Mouse (Mus musculus) heart, postnatal 14 days (tissue): Measurements from ENCODE around the gene Pom121l2. TPM values are rescaled to one million over a fixed set of nuclear protein-coding genes. Genes with fewer than 3 reads are reported as not detected.

ENCODE experiments used
- DNase-seq, 2 experiments: peaks; one replicate each; pipeline ENCODE4 v3.0.0; 2021 to 2022
- intact Hi-C: fragments of 180-260 bp; cut with DNase I; formaldehyde crosslinking; loops from one replicate; pipeline ENCODE4 v1.15.1; 2025
- total RNA-seq, 2 experiments: library from RNA; stranded (reverse); gene quantifications; 2 replicates each; pipeline ENCODE4 v1.2.3; 2021

Pom121l2 gene
- total RNA-seq, 2 experiments from 2014 or later, result not detected

DNA sequence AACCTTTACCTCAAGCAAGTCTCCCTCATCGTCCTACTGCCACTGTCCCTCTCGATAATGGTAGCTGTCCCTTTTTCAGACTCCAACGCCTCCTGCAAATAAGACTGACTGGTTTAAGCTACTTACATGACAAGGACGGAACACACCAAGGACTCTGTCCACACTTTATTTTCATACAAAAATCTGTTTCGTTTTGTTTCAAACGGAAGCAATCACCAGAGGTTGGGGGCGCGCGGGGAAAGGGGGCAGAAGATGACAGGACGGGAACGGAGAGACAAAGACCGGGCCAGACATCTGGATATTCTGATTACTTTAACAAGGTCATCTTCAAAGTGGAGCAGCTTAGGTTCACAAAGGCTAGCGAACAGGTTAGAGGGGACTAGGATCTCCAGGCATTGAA is 32.7 kb downstream of the Pom121l2 start:
- intact Hi-C loops, result no loop called here
- no peak for DNase-seq

DNA sequence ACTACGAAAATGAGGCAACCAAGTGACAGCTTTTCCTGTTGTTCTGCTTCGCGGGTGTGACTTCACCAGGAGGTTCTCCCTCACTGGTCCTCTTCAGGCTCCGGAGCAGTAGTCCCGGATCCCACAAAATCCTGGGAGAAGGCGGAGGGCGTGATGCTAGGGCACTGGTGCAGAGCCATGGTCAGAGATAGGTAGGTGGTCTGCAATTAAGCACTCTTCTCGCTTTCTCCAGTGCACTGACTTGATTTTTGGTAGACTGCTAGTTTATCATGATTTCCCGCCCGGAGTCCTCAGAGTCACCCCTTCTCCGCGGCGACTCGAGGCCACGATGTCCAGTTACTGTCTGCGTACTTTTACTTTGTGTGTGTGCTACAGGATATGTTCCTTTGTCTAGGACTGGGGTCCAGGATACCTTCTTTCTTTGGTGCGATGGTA is 33.4 kb downstream of the Pom121l2 start:
- intact Hi-C loops, result no loop called here
- DNase-seq, result peak in 1 of 2 experiments; percentile 23

DNA sequence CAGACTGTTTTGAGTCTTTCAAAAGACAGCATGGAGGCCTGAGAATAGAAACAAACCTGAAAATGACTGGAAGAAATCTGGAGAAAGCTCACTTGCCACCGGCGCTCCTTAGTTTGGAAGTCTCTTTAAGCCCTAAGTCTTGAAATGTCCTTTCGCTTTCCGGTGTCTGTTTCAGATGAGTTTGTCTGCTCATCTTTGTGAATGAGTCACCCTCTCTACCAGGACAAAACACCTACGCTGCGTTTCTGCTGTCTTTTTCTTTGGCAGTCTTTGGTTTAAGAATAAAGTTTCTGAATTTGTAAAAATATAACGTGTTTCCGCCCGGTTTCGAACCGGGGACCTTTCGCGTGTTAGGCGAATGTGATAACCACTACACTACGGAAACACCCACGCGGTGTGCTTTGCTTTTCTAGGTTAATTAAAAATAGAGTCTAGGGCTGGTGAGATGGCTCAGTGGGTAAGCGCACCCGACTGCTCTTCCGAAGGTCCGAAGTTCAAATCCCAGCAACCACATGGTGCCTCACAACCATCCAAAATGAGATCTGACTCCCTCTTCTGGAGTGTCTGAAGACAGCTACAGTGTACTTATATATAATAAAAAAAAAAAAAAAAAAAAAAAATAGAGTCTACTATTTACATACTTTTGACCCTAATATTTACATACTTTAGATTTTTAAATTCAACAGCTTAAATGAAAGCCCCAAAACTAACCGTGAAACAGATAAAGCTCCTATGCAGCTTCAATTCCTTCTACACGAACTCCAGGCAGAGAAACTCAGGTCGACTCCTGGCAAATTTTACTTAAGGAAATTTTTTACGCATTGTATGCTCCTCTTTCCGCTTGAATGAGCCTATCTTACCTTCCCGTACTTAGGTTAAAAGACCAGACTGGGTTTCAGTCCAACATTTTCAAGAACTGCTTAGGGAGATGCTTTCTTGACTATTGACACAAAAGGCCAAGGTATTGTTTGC is 34.8 kb downstream of the Pom121l2 start:
- DNase-seq, result peak; percentile 69 to 78
- intact Hi-C loops, result no loop called here

DNA sequence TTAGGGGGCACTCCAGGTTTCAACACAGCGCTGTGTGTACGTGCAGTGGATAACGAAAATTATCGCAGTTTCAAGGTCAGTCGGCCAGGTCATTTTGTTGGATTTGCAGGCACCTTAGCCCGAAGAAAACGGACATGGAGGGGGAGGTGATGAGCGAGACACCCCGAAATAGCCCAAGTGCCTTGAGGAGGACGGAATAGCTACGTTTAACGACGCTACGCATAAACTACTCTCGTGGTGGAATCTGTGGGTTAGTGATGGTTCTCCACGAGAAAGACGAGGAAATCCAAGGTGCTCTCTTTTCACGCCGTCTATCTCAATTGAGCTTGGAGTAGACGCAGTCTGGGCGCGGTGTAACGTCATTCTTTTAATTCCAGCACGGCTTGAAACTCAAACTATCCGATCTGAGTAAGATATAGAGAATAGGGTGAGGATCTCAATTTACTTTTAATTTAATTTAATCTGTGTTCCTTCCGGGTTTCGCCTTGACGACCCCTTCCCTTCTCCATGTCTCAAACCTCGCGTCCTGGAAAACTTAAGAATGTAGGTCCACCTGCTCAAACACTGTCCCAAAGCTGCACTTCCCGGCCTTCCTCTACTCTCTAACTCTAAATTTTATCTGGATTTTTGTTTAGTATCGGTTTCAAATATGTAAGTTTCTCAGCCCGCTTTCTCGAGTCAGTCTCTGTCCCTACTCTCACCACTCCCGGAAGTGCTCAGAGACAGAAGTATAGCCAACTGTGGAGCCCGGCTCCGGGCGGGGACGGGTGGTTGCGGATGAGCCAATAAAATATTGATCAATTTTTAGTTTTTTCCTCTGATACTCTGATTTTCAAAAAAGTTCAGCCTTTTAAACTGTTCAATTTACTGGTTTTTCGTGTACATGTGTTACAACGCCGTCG is 39.2 kb downstream of the Pom121l2 start:
- DNase-seq, result no peak
- intact Hi-C loops, result loop anchor here (5.0 to 10.0 kb wide), 2 partner anchors 615 to 1432 kb away; partner anchors contain the start of gene Zkscan3

DNA sequence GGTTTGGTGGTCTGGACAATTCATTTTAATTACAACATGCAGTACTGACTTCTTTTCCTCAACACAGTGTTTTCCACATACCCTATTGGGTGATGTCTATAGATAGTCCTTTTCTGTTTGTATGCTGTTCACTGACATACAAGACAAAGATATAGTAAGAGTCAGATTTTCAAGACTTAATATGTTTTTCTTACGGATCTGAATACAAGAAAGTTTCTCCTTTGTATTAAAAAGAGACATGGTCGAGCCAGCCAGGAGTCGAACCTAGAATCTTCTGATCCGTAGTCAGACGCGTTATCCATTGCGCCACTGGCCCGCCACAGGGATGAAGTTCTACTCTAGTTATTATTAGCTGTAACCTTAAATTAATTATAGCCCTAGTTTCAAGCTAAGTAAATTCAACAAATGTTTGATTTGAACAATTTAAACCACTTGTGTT is 39.9 kb downstream of the Pom121l2 start:
- intact Hi-C loops, result loop anchor here (5.0 to 10.0 kb wide), 2 partner anchors 616 to 1431 kb away; partner anchors contain the start of gene Zkscan3
- DNase-seq, result peak; percentile 66 to 78

DNA sequence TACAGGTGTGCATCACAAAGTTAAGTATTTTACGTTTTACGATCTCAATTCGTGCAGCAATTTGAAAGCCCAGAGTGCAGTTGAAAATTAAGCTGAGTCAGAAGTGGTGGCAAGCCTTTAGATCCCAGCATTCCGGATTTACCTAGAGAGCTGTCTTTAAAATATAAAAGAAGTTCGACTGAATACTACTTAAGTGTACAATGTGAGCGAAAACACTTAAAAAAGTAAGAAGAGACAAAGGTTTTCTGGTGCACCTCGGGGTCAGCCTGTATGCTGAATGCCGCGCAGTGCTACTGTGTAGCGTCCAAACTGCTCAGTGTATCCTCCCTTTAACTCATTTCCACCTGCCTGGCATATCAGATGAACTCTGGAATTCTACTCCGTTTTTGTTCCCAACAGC is 40.6 kb downstream of the Pom121l2 start:
- intact Hi-C loops, result loop anchor here (5.0 to 10.0 kb wide), 2 partner anchors 617 to 1431 kb away; partner anchors contain the start of gene Zkscan3
- no peak for DNase-seq

DNA sequence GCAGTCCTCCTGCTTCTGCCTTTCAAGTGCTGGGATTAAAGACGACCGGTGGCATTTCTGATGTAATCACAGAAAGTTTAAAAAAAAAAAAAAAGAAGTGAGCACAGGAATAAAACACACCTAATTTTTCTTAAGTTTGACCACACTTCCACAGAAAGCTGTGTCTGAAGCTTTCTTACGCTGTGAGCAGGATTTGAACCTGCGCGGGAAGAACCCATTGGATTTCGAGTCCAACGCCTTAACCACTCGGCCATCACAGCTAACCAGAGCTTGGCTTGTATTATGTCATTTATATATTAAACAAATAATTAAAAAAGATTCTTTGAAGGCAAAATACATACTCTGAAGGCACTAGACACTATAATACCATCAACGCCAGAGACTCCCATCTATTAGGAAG is 41.2 kb downstream of the Pom121l2 start:
- intact Hi-C loops, result loop anchor here (5.0 to 10.0 kb wide), 2 partner anchors 617 to 1430 kb away; partner anchors contain the start of gene Zkscan3
- peak; percentile 78 to 87 for DNase-seq

DNA sequence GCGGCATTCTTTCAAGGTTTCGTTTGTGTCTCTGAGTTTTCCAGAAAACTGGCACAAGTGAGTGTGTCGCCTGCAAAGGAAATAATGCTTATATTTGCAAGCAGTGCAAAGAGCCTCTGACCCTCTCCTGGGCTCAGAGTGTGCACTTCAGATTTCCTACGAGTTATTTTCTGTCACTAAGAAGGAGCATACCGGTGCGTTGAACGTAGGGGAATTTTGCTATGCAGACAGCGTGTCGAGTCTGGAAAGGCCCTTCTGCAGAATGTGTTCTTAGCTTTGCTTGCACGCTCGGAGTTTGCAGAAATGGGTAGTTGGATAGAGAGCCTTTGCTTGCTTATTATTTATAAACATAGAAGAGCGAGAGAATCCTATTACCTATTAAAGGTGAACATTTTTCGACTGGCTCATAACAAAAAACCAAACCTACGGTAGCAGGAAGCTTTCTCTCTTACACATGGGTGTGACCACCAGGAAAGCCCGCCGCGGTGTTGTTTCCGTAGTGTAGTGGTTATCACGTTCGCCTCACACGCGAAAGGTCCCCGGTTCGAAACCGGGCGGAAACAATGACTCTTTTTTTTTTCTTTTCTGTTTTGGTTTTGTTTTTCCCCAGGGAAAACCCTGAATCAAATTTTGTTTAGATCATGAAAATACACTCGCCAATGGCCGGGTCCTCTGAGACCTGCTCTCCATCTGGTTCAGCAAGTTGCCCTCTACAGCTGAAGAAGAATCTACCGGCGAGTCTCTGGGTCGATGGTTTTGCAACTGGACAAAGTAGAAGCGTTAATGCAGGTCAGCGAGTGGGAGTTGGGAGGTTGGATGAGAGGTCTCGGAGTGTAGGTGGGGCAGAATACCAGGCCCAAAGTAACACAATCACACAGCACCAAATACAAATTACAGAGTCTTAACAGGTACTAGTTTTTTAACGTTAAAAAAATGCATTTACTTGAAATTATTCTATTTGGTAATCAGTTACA is 45.4 kb downstream of the Pom121l2 start:
- intact Hi-C loops, result loop anchor here (5.0 to 10.0 kb wide), 3 partner anchors 314 to 1491 kb away; partner anchors contain the start of gene Zkscan3
- peak; percentile 85 to 91 for DNase-seq

DNA sequence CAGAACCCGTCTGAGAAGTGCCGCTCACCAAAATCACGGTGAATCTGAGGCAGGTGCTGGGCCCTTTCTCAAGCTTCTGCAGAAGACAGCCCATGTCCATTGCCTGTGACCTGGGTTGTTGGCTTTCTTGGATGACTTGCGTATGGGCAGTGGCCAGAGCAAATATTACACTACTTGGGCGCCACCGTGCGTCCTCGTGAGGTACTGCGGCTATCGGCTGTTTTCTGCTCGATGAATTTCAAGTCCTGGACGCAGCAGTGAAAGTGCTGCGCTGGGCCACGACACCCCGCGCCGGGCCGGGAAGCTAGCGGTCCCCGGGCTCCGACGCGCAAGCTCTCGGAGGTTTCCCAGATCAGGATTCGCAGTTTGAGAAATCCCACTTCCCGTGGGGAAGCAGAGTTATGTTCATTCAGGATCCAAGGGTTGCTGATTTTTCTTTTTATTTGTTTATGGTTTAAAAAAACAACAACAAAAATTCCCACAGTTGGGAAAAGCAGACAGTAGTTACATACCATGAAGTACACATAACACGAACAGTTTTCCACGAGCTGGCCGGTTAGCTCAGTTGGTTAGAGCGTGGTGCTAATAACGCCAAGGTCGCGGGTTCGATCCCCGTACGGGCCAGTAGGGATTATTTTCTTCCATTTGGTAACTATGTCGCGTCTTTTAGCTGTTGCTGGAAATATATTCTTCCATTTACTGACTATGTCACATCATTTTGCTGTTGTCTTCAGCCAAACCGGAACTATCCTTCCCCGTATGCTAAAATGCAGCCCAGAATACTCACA is 47.9 kb downstream of the Pom121l2 start:
- intact Hi-C loops, result loop anchor here (1.0 to 10.0 kb wide), 4 partner anchors 55 to 1488 kb away; partner anchors contain the start of gene Zkscan3
- DNase-seq, result peak; percentile 94 to 96

DNA sequence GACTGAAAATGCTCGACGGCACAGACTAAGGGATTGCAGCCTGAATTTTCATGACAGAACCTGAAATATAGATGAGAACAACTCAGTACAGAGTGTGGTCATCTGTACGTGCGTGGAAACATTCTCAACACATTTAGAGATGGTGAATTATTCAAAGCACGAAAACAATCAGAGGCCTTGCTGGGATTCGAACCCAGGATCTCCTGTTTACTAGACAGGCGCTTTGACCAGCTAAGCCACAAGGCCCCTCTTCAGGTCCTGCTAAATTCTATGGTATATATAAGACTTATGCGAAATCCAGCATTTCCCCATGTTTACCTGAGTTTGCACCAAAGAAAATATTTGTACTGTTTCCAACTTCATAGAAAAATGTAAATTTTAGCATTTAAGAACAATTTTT is 48.9 kb downstream of the Pom121l2 start:
- DNase-seq, result no peak
- intact Hi-C loops, result loop anchor here (1.0 to 10.0 kb wide), 4 partner anchors 56 to 1487 kb away; partner anchors contain the start of gene Zkscan3

DNA sequence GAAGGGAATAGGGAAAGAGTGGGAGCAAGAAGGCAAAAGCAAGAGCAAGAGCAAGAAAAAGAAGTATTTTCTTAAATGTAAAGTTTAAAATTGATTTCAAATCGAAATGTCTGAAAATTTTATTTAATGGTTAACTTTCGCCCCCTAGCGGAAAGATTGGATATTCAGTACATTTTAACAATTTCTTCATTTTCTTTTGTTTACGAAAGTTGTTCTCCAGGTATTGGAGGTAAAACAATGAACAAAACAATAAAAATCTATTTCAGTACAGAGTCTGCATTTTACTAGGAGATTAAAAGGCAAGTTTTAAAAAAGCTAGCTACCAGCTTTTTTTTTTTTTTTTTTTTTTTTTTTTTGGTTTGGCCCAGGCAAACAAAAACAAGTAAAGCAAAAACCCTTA is 49.5 kb downstream of the Pom121l2 start:
- DNase-seq, result no peak
- intact Hi-C loops, result no loop called here

DNA sequence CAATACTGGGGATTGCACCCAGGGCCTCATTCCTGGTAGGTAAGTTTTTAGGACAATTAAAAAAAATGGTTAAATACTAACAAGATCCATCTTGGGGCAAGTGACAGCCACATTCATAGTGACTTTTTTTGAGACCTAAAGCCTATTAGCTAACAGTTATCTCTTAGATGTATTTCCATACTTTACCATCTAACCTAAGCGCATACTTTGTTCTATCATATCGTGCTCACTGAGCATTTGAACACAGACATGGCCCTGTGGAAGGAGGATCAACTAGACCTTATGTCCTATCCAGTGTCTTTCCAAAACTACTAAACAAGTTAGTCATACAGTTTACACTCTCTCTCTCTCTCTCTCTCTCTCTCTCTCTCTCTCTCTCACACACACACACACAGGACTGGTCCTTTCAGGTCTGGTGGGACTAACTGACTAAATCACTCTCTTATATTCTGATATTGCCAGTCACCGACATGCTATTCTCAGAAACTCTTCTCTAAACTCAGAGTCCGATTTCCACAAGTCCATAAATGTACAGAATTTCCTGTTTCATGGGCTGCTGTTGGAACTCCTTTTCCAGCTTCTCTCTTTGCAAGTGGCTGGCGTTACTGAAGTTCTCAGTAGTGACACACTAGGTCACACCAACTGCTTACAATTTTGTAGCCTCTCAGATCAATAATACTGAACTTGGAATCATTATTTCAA is 52.9 kb downstream of the Pom121l2 start:
- intact Hi-C loops, result no loop called here
- no peak for DNase-seq

DNA sequence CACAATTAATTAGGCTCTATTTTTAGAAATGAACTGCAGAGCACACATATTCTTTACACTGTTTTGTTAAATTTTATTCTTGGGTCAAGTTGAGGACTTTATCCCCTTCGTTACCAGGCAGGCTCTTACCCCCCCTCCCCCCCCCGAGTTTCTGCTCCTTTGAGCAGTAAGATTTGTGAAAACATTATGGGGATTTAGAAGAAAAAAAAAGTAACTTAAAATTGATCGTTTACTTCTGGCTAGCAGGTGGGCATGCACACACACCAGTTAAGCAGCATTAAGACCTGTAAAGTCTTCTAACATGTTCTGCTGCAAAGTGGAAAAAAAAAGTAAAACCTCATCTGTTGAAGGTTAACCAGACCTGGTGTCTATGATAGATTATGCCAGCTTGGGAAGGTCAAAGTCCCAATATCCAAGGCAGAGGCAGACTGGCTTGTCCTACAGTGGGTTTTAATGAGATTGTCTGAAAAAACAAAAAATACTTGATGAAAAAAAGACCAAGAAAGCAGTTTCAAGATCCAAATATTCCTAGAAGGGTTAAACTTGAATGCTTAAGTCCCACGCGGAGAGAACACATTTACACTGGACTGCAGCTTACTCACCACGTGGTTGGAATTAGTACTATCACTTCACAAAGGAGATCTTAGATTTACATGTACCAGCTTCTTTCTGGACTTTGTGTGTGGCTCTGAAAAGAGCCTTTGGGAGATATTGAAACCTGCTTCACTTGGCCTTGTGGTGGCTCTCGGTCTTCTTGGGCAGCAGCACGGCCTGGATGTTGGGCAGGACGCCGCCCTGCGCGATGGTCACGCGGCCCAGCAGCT is 53.7 kb downstream of the Pom121l2 start:
- DNase-seq, result no peak
- intact Hi-C loops, result loop anchor here (5.0 kb wide), 1 partner anchor 1538 kb away; the partner anchor contains the start of genes Hist1h2ad, Hist1h2ae, Hist1h2bf and Hist1h2bg

DNA sequence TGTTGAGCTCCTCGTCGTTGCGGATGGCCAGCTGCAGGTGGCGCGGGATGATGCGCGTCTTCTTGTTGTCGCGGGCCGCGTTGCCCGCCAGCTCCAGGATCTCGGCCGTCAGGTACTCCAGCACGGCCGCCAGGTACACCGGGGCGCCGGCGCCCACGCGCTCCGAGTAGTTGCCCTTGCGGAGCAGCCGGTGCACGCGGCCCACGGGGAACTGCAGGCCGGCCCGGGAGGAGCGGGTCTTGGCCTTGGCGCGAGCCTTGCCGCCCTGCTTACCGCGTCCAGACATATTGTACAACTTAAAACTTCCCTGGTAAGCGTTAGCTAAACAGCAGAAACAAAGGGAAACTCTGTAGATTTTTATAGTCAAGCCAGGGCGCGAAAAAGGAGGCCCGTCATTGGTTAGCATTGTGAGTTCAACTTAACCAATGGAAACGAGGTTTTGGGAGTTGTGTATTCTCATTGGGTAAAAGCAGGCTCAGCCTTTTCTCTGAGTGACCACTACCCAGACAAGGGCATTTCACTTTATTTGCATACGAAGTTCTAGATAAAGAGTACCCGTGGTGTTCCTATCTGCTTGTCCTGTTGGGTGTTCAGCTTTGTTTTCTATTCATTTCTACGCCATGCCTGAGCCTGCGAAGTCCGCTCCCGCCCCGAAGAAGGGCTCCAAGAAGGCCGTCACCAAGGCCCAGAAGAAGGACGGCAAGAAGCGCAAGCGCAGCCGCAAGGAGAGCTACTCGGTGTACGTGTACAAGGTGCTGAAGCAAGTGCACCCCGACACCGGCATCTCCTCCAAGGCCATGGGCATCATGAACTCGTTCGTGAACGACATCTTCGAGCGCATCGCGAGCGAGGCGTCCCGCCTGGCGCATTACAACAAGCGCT is 54.5 kb downstream of the Pom121l2 start, which contains the start of the genes Hist1h2ah and Hist1h2bk:
Hist1h2ah (minus strand) TSS at position 302 of the 882 bp plus-strand sequence.
Hist1h2bk (plus strand) TSS at position 604 of the 882 bp plus-strand sequence.
- intact Hi-C loops, result loop anchor here (5.0 kb wide), 1 partner anchor 1537 kb away; the partner anchor contains the start of genes Hist1h2ad, Hist1h2ae, Hist1h2bf and Hist1h2bg
- peak; percentile 67 to 81 for DNase-seq
